Mouse (Mus musculus): ENCODE data around the gene Kcnj14.

Kcnj14 gene

GRCm38 (mm10) chr7:45824598-45824997 lies at the start of gene Kcnj14:
Kcnj14 (minus strand) TSS chr7:45824782.
- DNase-seq (ENCODE audit: low read depth, low spot score): no peak

- peak; percentile 60 for DNase-seq (ENCODE audit: low read depth, low spot score)
These were observed 48.7 kb upstream of the Kcnj14 start for GRCm38 (mm10) chr7:45873061-45873947.

- DNase-seq (ENCODE audit: low read depth, low spot score): peak; percentile 90
These were observed 48.0 kb upstream of the Kcnj14 start, which contains the start of gene Kdelr1 for GRCm38 (mm10) chr7:45872624-45873023. Kdelr1 (plus strand) TSS chr7:45872772.

- peak; percentile 38 for DNase-seq (ENCODE audit: low read depth, low spot score)
These were observed 45.9 kb upstream of the Kcnj14 start for GRCm38 (mm10) chr7:45870282-45871058.

- DNase-seq (ENCODE audit: low read depth, low spot score): no peak
These were observed 45.2 kb upstream of the Kcnj14 start for GRCm38 (mm10) chr7:45869787-45870186.

GRCm38 (mm10) chr7:45869107-45869670 lies 44.6 kb upstream of the Kcnj14 start:
- DNase-seq (ENCODE audit: low read depth, low spot score): no peak

GRCm38 (mm10) chr7:45867871-45868270 lies 43.3 kb upstream of the Kcnj14 start:
- DNase-seq (ENCODE audit: low read depth, low spot score): no peak

- DNase-seq (ENCODE audit: low read depth, low spot score): peak; percentile 93
These were observed 41.6 kb upstream of the Kcnj14 start for GRCm38 (mm10) chr7:45865925-45866910.

GRCm38 (mm10) chr7:45864435-45864834 lies 39.9 kb upstream of the Kcnj14 start:
- DNase-seq (ENCODE audit: low read depth, low spot score): no peak

GRCm38 (mm10) chr7:45862804-45863203 lies 38.2 kb upstream of the Kcnj14 start:
- DNase-seq (ENCODE audit: low read depth, low spot score): no peak

GRCm38 (mm10) chr7:45859008-45859407 lies 34.4 kb upstream of the Kcnj14 start:
- no peak for DNase-seq (ENCODE audit: low read depth, low spot score)

- no peak for DNase-seq (ENCODE audit: low read depth, low spot score)
These were observed 32.6 kb upstream of the Kcnj14 start for GRCm38 (mm10) chr7:45856950-45857901.

- DNase-seq (ENCODE audit: low read depth, low spot score): no peak
These were observed 28.5 kb upstream of the Kcnj14 start for GRCm38 (mm10) chr7:45853089-45853488.

- DNase-seq (ENCODE audit: low read depth, low spot score): no peak
These were observed 26.1 kb upstream of the Kcnj14 start for GRCm38 (mm10) chr7:45850661-45851060.

GRCm38 (mm10) chr7:45848447-45849027 lies 24.0 kb upstream of the Kcnj14 start:
- DNase-seq (ENCODE audit: low read depth, low spot score): no peak

GRCm38 (mm10) chr7:45842950-45843744 lies 18.6 kb upstream of the Kcnj14 start:
- DNase-seq (ENCODE audit: low read depth, low spot score): no peak

- no peak for DNase-seq (ENCODE audit: low read depth, low spot score)
These were observed 9.3 kb upstream of the Kcnj14 start for GRCm38 (mm10) chr7:45833924-45834323.

- peak; percentile 44 for DNase-seq (ENCODE audit: low read depth, low spot score)
These were observed 8.7 kb upstream of the Kcnj14 start for GRCm38 (mm10) chr7:45833148-45833790.

Data from CD4-positive helper T cell, adult 2 months (primary cell).